Mouse (Mus musculus) adrenal gland, postnatal 4 days (tissue): ENCODE measurements around the gene Nexn. TPM values are rescaled to one million over a fixed set of nuclear protein-coding genes. Genes with fewer than 3 reads are reported as not detected.
A peak's percentile ranks its signal among the peaks of the same experiment; 100 is the strongest.
"Not testable (repeated sequence)": the region's sequence is repeated elsewhere in the genome, so short reads cannot be mapped to it uniquely, and the experiment has no call there.

Experiments used
- DNase-seq, 2 experiments: peaks; one replicate each; pipeline ENCODE4 v3.0.0; 2021 to 2022; ENCODE audit warnings: low spot score in 2 of 2, mixed read lengths in 2 of 2
- total RNA-seq, 2 experiments: library from RNA; stranded (reverse); gene quantifications; 2 replicates each; pipeline ENCODE4 v1.2.3; 2021

The Nexn gene
- total RNA-seq, 2 experiments from 2014 or later, result 8.2 to 14.1 TPM

- DNase-seq, result no peak
Measured at GRCm38 (mm10) chr3:152201651-152202050, 64.5 kb downstream of the Nexn start.

GRCm38 (mm10) chr3:152201181-152201580 is 65.0 kb downstream of the Nexn start:
- no peak for DNase-seq

- no peak for DNase-seq
Measured at GRCm38 (mm10) chr3:152199125-152199524, 67.0 kb downstream of the Nexn start.

GRCm38 (mm10) chr3:152197246-152197645 is 68.9 kb downstream of the Nexn start:
- not testable (repeated sequence) for DNase-seq

GRCm38 (mm10) chr3:152193635-152194097 is 72.5 kb downstream of the Nexn start:
- peak; percentile 41 to 75 for DNase-seq

GRCm38 (mm10) chr3:152193177-152193576 is 73.0 kb downstream of the Nexn start:
- no peak for DNase-seq

- DNase-seq, result no peak
Measured at GRCm38 (mm10) chr3:152192238-152192931, 73.8 kb downstream of the Nexn start.

GRCm38 (mm10) chr3:152191791-152192237 is 74.3 kb downstream of the Nexn start:
- no peak for DNase-seq

GRCm38 (mm10) chr3:152190679-152191477 is 75.3 kb downstream of the Nexn start:
- no peak for DNase-seq

- no peak for DNase-seq
Measured at GRCm38 (mm10) chr3:152189306-152189705, 76.8 kb downstream of the Nexn start.

Other genes starting within 250 kb of the Nexn start
- 1 to 10 TPM in 1 of 2 experiments, under 1 TPM in 1; 0.76 to 5.0 TPM for gene Gipc2, start 100.1 kb downstream of the Nexn start, total RNA-seq
- 10 to 100 TPM; 40.6 to 41.5 TPM for gene Dnajb4, start 56.0 kb downstream of the Nexn start, total RNA-seq
- 100 to 1,000 TPM; 158 to 202 TPM for gene Fubp1, start 55.9 kb downstream of the Nexn start, total RNA-seq
- gene Miga1, start 74.1 kb upstream of the Nexn start, total RNA-seq, result 10 to 100 TPM; 20.6 to 22.9 TPM
- 10 to 100 TPM; 91.9 to 92.1 TPM for gene Usp33, start 80.1 kb upstream of the Nexn start, total RNA-seq
- 10 to 100 TPM; 46.7 to 47.9 TPM for gene Zzz3, start 129.1 kb upstream of the Nexn start, total RNA-seq